Mouse (Mus musculus): ENCODE data around the gene Tiam1. TPM values are rescaled to one million over a fixed set of nuclear protein-coding genes. Genes with fewer than 3 reads are reported as not detected.

Gene Tiam1
- polyA plus RNA-seq, 1 experiment from 2014 or later, result 7.4 TPM

GRCm38 (mm10) chr16:90177425-90177824, 33.9 kb upstream of the Tiam1 start:
- no peak overlapping the region for H3K27ac ChIP-seq (ENCODE audit: low read length)
- H3K4me2 ChIP-seq (ENCODE audit: low read depth, low read length), result no peak overlapping the region
- H3K36me3 ChIP-seq (ENCODE audit: control insufficient read depth, insufficient read depth, low read length), result no peaks in the 10 kb centered on the region
- no peak overlapping the region for H3K4me3 ChIP-seq (ENCODE audit: low read length)
- ATAC-seq, result no peak
- H3K27me3 ChIP-seq (replicated peaks; ENCODE audit: control insufficient read depth, insufficient read depth, low read length), result no peaks in the 10 kb centered on the region
- 57% methylated on average over 8 of the region's 8 CpGs for WGBS
- no peak overlapping the region for H3K9ac ChIP-seq (ENCODE audit: low read depth, low read length)
- no peaks in the 10 kb centered on the region for H3K9me3 ChIP-seq (ENCODE audit: control insufficient read depth, low read length)
- H3K4me1 ChIP-seq (ENCODE audit: control insufficient read depth, insufficient read depth, low read length), result 0 out of 2 replicates have a peak, but pooled peaks cover 2% of the 10 kb centered on the region

GRCm38 (mm10) chr16:90176472-90176871, 32.9 kb upstream of the Tiam1 start:
- WGBS, result 49% methylated on average over 10 of the region's 10 CpGs
- no peak for ATAC-seq

GRCm38 (mm10) chr16:90171416-90171815, 27.8 kb upstream of the Tiam1 start:
- H3K4me2 ChIP-seq (ENCODE audit: low read depth, low read length), result no peak overlapping the region
- no peak overlapping the region for H3K4me3 ChIP-seq (ENCODE audit: low read length)
- WGBS, result 67% methylated on average over 8 of the region's 8 CpGs
- no peaks in the 10 kb centered on the region for H3K36me3 ChIP-seq (ENCODE audit: control insufficient read depth, insufficient read depth, low read length)
- no peaks in the 10 kb centered on the region for H3K9me3 ChIP-seq (ENCODE audit: control insufficient read depth, low read length)
- no peak for ATAC-seq
- no peaks in the 10 kb centered on the region for H3K4me1 ChIP-seq (ENCODE audit: control insufficient read depth, insufficient read depth, low read length)
- no peak overlapping the region for H3K27ac ChIP-seq (ENCODE audit: low read length)
- no peak overlapping the region for H3K9ac ChIP-seq (ENCODE audit: low read depth, low read length)
- no peaks in the 10 kb centered on the region for H3K27me3 ChIP-seq (replicated peaks; ENCODE audit: control insufficient read depth, insufficient read depth, low read length)

More at GRCm38 (mm10) chr16:90176472-90176871, 32.9 kb upstream of the Tiam1 start:
- no peak overlapping the region for H3K9ac ChIP-seq (ENCODE audit: low read depth, low read length)
- H3K27ac ChIP-seq (ENCODE audit: low read length), result no peak overlapping the region
- no peaks in the 10 kb centered on the region for H3K27me3 ChIP-seq (replicated peaks; ENCODE audit: control insufficient read depth, insufficient read depth, low read length)
- H3K9me3 ChIP-seq (ENCODE audit: control insufficient read depth, low read length), result no peaks in the 10 kb centered on the region
- no peak overlapping the region for H3K4me3 ChIP-seq (ENCODE audit: low read length)
- H3K4me1 ChIP-seq (ENCODE audit: control insufficient read depth, insufficient read depth, low read length), result 0 out of 2 replicates have a peak, but pooled peaks cover 2% of the 10 kb centered on the region
- H3K36me3 ChIP-seq (ENCODE audit: control insufficient read depth, insufficient read depth, low read length), result no peaks in the 10 kb centered on the region
- H3K4me2 ChIP-seq (ENCODE audit: low read depth, low read length), result no peak overlapping the region

GRCm38 (mm10) chr16:90170676-90171075, 27.1 kb upstream of the Tiam1 start:
- H3K4me3 ChIP-seq (ENCODE audit: low read length), result no peak overlapping the region
- H3K9ac ChIP-seq (ENCODE audit: low read depth, low read length), result no peak overlapping the region
- H3K4me2 ChIP-seq (ENCODE audit: low read depth, low read length), result no peak overlapping the region
- no peaks in the 10 kb centered on the region for H3K4me1 ChIP-seq (ENCODE audit: control insufficient read depth, insufficient read depth, low read length)
- no peak for ATAC-seq
- no peaks in the 10 kb centered on the region for H3K9me3 ChIP-seq (ENCODE audit: control insufficient read depth, low read length)
- 89% methylated on average over 1 of the region's 1 CpGs for WGBS
- no peak overlapping the region for H3K27ac ChIP-seq (ENCODE audit: low read length)
- no peaks in the 10 kb centered on the region for H3K27me3 ChIP-seq (replicated peaks; ENCODE audit: control insufficient read depth, insufficient read depth, low read length)
- H3K36me3 ChIP-seq (ENCODE audit: control insufficient read depth, insufficient read depth, low read length), result no peaks in the 10 kb centered on the region

GRCm38 (mm10) chr16:90169863-90170630, 26.5 kb upstream of the Tiam1 start:
- no peak overlapping the region for H3K4me3 ChIP-seq (ENCODE audit: low read length)
- H3K9me3 ChIP-seq (ENCODE audit: control insufficient read depth, low read length), result no peaks in the 10 kb centered on the region
- no peak overlapping the region for H3K4me2 ChIP-seq (ENCODE audit: low read depth, low read length)
- no peak for ATAC-seq
- H3K36me3 ChIP-seq (ENCODE audit: control insufficient read depth, insufficient read depth, low read length), result no peaks in the 10 kb centered on the region
- no peaks in the 10 kb centered on the region for H3K4me1 ChIP-seq (ENCODE audit: control insufficient read depth, insufficient read depth, low read length)
- no peaks in the 10 kb centered on the region for H3K27me3 ChIP-seq (replicated peaks; ENCODE audit: control insufficient read depth, insufficient read depth, low read length)
- H3K9ac ChIP-seq (ENCODE audit: low read depth, low read length), result no peak overlapping the region
- H3K27ac ChIP-seq (ENCODE audit: low read length), result no peak overlapping the region
- WGBS, result 49% methylated on average over 13 of the region's 13 CpGs

GRCm38 (mm10) chr16:90167646-90168045, 24.1 kb upstream of the Tiam1 start:
- no peak overlapping the region for H3K4me3 ChIP-seq (ENCODE audit: low read length)
- no peaks in the 10 kb centered on the region for H3K4me1 ChIP-seq (ENCODE audit: control insufficient read depth, insufficient read depth, low read length)
- ATAC-seq, result no peak
- H3K4me2 ChIP-seq (ENCODE audit: low read depth, low read length), result no peak overlapping the region
- no peak overlapping the region for H3K27ac ChIP-seq (ENCODE audit: low read length)
- 31% methylated on average over 10 of the region's 10 CpGs for whole genome bisulfite sequencing
- no peak overlapping the region for H3K9ac ChIP-seq (ENCODE audit: low read depth, low read length)
- no peaks in the 10 kb centered on the region for H3K27me3 ChIP-seq (replicated peaks; ENCODE audit: control insufficient read depth, insufficient read depth, low read length)
- no peaks in the 10 kb centered on the region for H3K9me3 ChIP-seq (ENCODE audit: control insufficient read depth, low read length)
- no peaks in the 10 kb centered on the region for H3K36me3 ChIP-seq (ENCODE audit: control insufficient read depth, insufficient read depth, low read length)

- Histone ChIP-seq H3K9me3 (ENCODE audit: control insufficient read depth, low read length) (no peaks in the 10 kb centered on the region), H3K9ac (ENCODE audit: low read depth, low read length) (no peak overlapping the region), H3K4me2 (ENCODE audit: low read depth, low read length) (no peak overlapping the region), H3K4me3 (ENCODE audit: low read length) (no peak overlapping the region), H3K36me3 (ENCODE audit: control insufficient read depth, insufficient read depth, low read length) (no peaks in the 10 kb centered on the region), H3K27ac (ENCODE audit: low read length) (no peak overlapping the region), H3K27me3 (replicated peaks; ENCODE audit: control insufficient read depth, insufficient read depth, low read length) (no peaks in the 10 kb centered on the region), H3K4me1 (ENCODE audit: control insufficient read depth, insufficient read depth, low read length) (no peaks in the 10 kb centered on the region)
- 74% methylated on average over 2 of the region's 2 CpGs for WGBS
- no peak for ATAC-seq
Measured at GRCm38 (mm10) chr16:90165435-90165834, 21.9 kb upstream of the Tiam1 start.

GRCm38 (mm10) chr16:90164942-90165341, 21.4 kb upstream of the Tiam1 start:
- no peaks in the 10 kb centered on the region for H3K9me3 ChIP-seq (ENCODE audit: control insufficient read depth, low read length)
- no peaks in the 10 kb centered on the region for H3K27me3 ChIP-seq (replicated peaks; ENCODE audit: control insufficient read depth, insufficient read depth, low read length)
- 93% methylated on average over 11 of the region's 11 CpGs for WGBS
- no peak overlapping the region for H3K4me2 ChIP-seq (ENCODE audit: low read depth, low read length)
- H3K27ac ChIP-seq (ENCODE audit: low read length), result no peak overlapping the region
- H3K4me1 ChIP-seq (ENCODE audit: control insufficient read depth, insufficient read depth, low read length), result no peaks in the 10 kb centered on the region
- H3K36me3 ChIP-seq (ENCODE audit: control insufficient read depth, insufficient read depth, low read length), result no peaks in the 10 kb centered on the region
- ATAC-seq, result no peak
- no peak overlapping the region for H3K4me3 ChIP-seq (ENCODE audit: low read length)
- no peak overlapping the region for H3K9ac ChIP-seq (ENCODE audit: low read depth, low read length)

- ATAC-seq, result no peak
- Histone ChIP-seq H3K36me3 (ENCODE audit: control insufficient read depth, insufficient read depth, low read length) (no peaks in the 10 kb centered on the region), H3K9me3 (ENCODE audit: control insufficient read depth, low read length) (no peaks in the 10 kb centered on the region), H3K4me3 (ENCODE audit: low read length) (no peak overlapping the region), H3K27ac (ENCODE audit: low read length) (no peak overlapping the region), H3K4me2 (ENCODE audit: low read depth, low read length) (no peak overlapping the region), H3K27me3 (replicated peaks; ENCODE audit: control insufficient read depth, insufficient read depth, low read length) (no peaks in the 10 kb centered on the region), H3K4me1 (ENCODE audit: control insufficient read depth, insufficient read depth, low read length) (peaks cover 6% of the 10 kb centered on the region; the same call in 1 of the 2 replicates), H3K9ac (ENCODE audit: low read depth, low read length) (no peak overlapping the region)
- WGBS, result 41% methylated on average over 7 of the region's 7 CpGs
Measured at GRCm38 (mm10) chr16:90155080-90155479, 11.5 kb upstream of the Tiam1 start.

- H3K9me3 ChIP-seq (ENCODE audit: control insufficient read depth, low read length), result no peaks in the 10 kb centered on the region
- 81% methylated on average over 6 of the region's 6 CpGs for WGBS
- no peaks in the 10 kb centered on the region for H3K27me3 ChIP-seq (replicated peaks; ENCODE audit: control insufficient read depth, insufficient read depth, low read length)
- no peak overlapping the region for H3K9ac ChIP-seq (ENCODE audit: low read depth, low read length)
- H3K27ac ChIP-seq (ENCODE audit: low read length), result no peak overlapping the region
- H3K4me2 ChIP-seq (ENCODE audit: low read depth, low read length), result no peak overlapping the region
- no peaks in the 10 kb centered on the region for H3K36me3 ChIP-seq (ENCODE audit: control insufficient read depth, insufficient read depth, low read length)
- H3K4me1 ChIP-seq (ENCODE audit: control insufficient read depth, insufficient read depth, low read length), result peaks cover 10% of the 10 kb centered on the region
- ATAC-seq, result no peak
- H3K4me3 ChIP-seq (ENCODE audit: low read length), result no peak overlapping the region
Measured at GRCm38 (mm10) chr16:90150820-90151219, 7.3 kb upstream of the Tiam1 start.
